Mouse (Mus musculus): ENCODE measurements around the gene Usp30. TPM values are rescaled to one million over a fixed set of nuclear protein-coding genes. Genes with fewer than 3 reads are reported as not detected.

Usp30 gene
- polyA plus RNA-seq, 1 experiment from 2014 or later, result 15.3 TPM

GRCm38 (mm10) chr5:114155168-114155933 is 90.1 kb downstream of the Usp30 start:
- DNase-seq (ENCODE audit: low spot score), result no peak
- H3K4me2 ChIP-seq (replicated peaks), result no peak overlapping the region
- no peaks in the 10 kb centered on the region for H3K36me3 ChIP-seq (replicated peaks; ENCODE audit: control insufficient read depth, insufficient read depth)
- no peak for ATAC-seq (ENCODE audit: low FRiP score)
- no peaks in the 10 kb centered on the region for H3K9me3 ChIP-seq (ENCODE audit: control insufficient read depth, low read length)
- H3K4me1 ChIP-seq (replicated peaks; ENCODE audit: control insufficient read depth, insufficient read depth, low read length), result no peaks in the 10 kb centered on the region
- no peak overlapping the region for H3K9ac ChIP-seq
- H3K27me3 ChIP-seq (ENCODE audit: control insufficient read depth, insufficient read depth, low read length), result no peaks in the 10 kb centered on the region
- H3K27ac ChIP-seq, result no peak overlapping the region
- H3K4me3 ChIP-seq (replicated peaks; ENCODE audit: low read length), result no peak overlapping the region
- WGBS, result 76% methylated on average over 9 of the region's 9 CpGs

GRCm38 (mm10) chr5:114157236-114157635 is 92.0 kb downstream of the Usp30 start:
- Histone ChIP-seq H3K4me1 (replicated peaks; ENCODE audit: control insufficient read depth, insufficient read depth, low read length) (no peaks in the 10 kb centered on the region), H3K27me3 (ENCODE audit: control insufficient read depth, insufficient read depth, low read length) (no peaks in the 10 kb centered on the region), H3K4me2 (replicated peaks) (no peak overlapping the region), H3K27ac (no peak overlapping the region), H3K9ac (no peak overlapping the region), H3K4me3 (replicated peaks; ENCODE audit: low read length) (no peak overlapping the region), H3K9me3 (ENCODE audit: control insufficient read depth, low read length) (no peaks in the 10 kb centered on the region), H3K36me3 (replicated peaks; ENCODE audit: control insufficient read depth, insufficient read depth) (no peaks in the 10 kb centered on the region)
- no peak for ATAC-seq (ENCODE audit: low FRiP score)
- 51% methylated on average over 7 of the region's 7 CpGs for WGBS
- no peak for DNase-seq (ENCODE audit: low spot score)

- no peak for ATAC-seq (ENCODE audit: low FRiP score)
- 84% methylated on average over 6 of the region's 6 CpGs for WGBS
- Histone ChIP-seq H3K4me1 (replicated peaks; ENCODE audit: control insufficient read depth, insufficient read depth, low read length) (no peaks in the 10 kb centered on the region), H3K9me3 (ENCODE audit: control insufficient read depth, low read length) (no peaks in the 10 kb centered on the region), H3K4me2 (replicated peaks) (no peak overlapping the region), H3K4me3 (replicated peaks; ENCODE audit: low read length) (no peak overlapping the region), H3K9ac (no peak overlapping the region), H3K27me3 (ENCODE audit: control insufficient read depth, insufficient read depth, low read length) (no peaks in the 10 kb centered on the region), H3K27ac (no peak overlapping the region), H3K36me3 (replicated peaks; ENCODE audit: control insufficient read depth, insufficient read depth) (no peaks in the 10 kb centered on the region)
- DNase-seq (ENCODE audit: low spot score), result no peak
Observed at GRCm38 (mm10) chr5:114161424-114161823, 96.2 kb downstream of the Usp30 start.

- Histone ChIP-seq H3K4me3 (replicated peaks; ENCODE audit: low read length) (no peak overlapping the region), H3K9ac (no peak overlapping the region), H3K27me3 (ENCODE audit: control insufficient read depth, insufficient read depth, low read length) (no peaks in the 10 kb centered on the region), H3K27ac (no peak overlapping the region), H3K9me3 (ENCODE audit: control insufficient read depth, low read length) (no peaks in the 10 kb centered on the region), H3K36me3 (replicated peaks; ENCODE audit: control insufficient read depth, insufficient read depth) (no peaks in the 10 kb centered on the region), H3K4me2 (replicated peaks) (no peak overlapping the region), H3K4me1 (replicated peaks; ENCODE audit: control insufficient read depth, insufficient read depth, low read length) (no peaks in the 10 kb centered on the region)
- no peak for ATAC-seq (ENCODE audit: low FRiP score)
- WGBS, result 57% methylated on average over 12 of the region's 12 CpGs
- no peak for DNase-seq (ENCODE audit: low spot score)
Observed at GRCm38 (mm10) chr5:114162106-114162815, 97.0 kb downstream of the Usp30 start.

GRCm38 (mm10) chr5:114163117-114163696 is 97.9 kb downstream of the Usp30 start:
- Histone ChIP-seq H3K27ac (no peak overlapping the region), H3K9ac (no peak overlapping the region), H3K9me3 (ENCODE audit: control insufficient read depth, low read length) (no peaks in the 10 kb centered on the region), H3K4me1 (replicated peaks; ENCODE audit: control insufficient read depth, insufficient read depth, low read length) (no peaks in the 10 kb centered on the region), H3K27me3 (ENCODE audit: control insufficient read depth, insufficient read depth, low read length) (no peaks in the 10 kb centered on the region), H3K4me3 (replicated peaks; ENCODE audit: low read length) (no peak overlapping the region), H3K4me2 (replicated peaks) (no peak overlapping the region), H3K36me3 (replicated peaks; ENCODE audit: control insufficient read depth, insufficient read depth) (no peaks in the 10 kb centered on the region)
- ATAC-seq (ENCODE audit: low FRiP score) (no peak), DNase-seq (ENCODE audit: low spot score) (no peak)
- WGBS, result 75% methylated on average over 6 of the region's 6 CpGs

- H3K4me1 ChIP-seq (replicated peaks; ENCODE audit: control insufficient read depth, insufficient read depth, low read length), result no peaks in the 10 kb centered on the region
- H3K4me3 ChIP-seq (replicated peaks; ENCODE audit: low read length), result no peak overlapping the region
- ATAC-seq (ENCODE audit: low FRiP score), result no peak
- no peak overlapping the region for H3K9ac ChIP-seq
- H3K27me3 ChIP-seq (ENCODE audit: control insufficient read depth, insufficient read depth, low read length), result peaks cover 8% of the 10 kb centered on the region
- DNase-seq (ENCODE audit: low spot score), result no peak
- 86% methylated on average over 7 of the region's 7 CpGs for WGBS
- H3K9me3 ChIP-seq (ENCODE audit: control insufficient read depth, low read length), result no peaks in the 10 kb centered on the region
- H3K4me2 ChIP-seq (replicated peaks), result no peak overlapping the region
- no peak overlapping the region for H3K27ac ChIP-seq
- no peaks in the 10 kb centered on the region for H3K36me3 ChIP-seq (replicated peaks; ENCODE audit: control insufficient read depth, insufficient read depth)
Observed at GRCm38 (mm10) chr5:114170345-114170744, 105.1 kb downstream of the Usp30 start.

- Histone ChIP-seq H3K4me2 (replicated peaks) (no peak overlapping the region), H3K9me3 (ENCODE audit: control insufficient read depth, low read length) (no peaks in the 10 kb centered on the region), H3K36me3 (replicated peaks; ENCODE audit: control insufficient read depth, insufficient read depth) (no peaks in the 10 kb centered on the region), H3K27ac (no peak overlapping the region), H3K4me3 (replicated peaks; ENCODE audit: low read length) (no peak overlapping the region), H3K27me3 (ENCODE audit: control insufficient read depth, insufficient read depth, low read length) (peaks cover 21% of the 10 kb centered on the region), H3K4me1 (replicated peaks; ENCODE audit: control insufficient read depth, insufficient read depth, low read length) (no peaks in the 10 kb centered on the region), H3K9ac (no peak overlapping the region)
- ATAC-seq (ENCODE audit: low FRiP score) (no peak), DNase-seq (ENCODE audit: low spot score) (no peak)
- 89% methylated on average over 3 of the region's 3 CpGs for WGBS
Observed at GRCm38 (mm10) chr5:114172936-114173335, 107.7 kb downstream of the Usp30 start.

GRCm38 (mm10) chr5:114173458-114173857 is 108.2 kb downstream of the Usp30 start:
- no peaks in the 10 kb centered on the region for H3K4me1 ChIP-seq (replicated peaks; ENCODE audit: control insufficient read depth, insufficient read depth, low read length)
- 75% methylated on average over 7 of the region's 7 CpGs for WGBS
- no peak for DNase-seq (ENCODE audit: low spot score)

GRCm38 (mm10) chr5:114173877-114174581 is 108.8 kb downstream of the Usp30 start:
- no peak overlapping the region for H3K4me2 ChIP-seq (replicated peaks)
- no peak for ATAC-seq (ENCODE audit: low FRiP score)
- H3K4me3 ChIP-seq (replicated peaks; ENCODE audit: low read length), result no peak overlapping the region
- H3K9ac ChIP-seq, result no peak overlapping the region
- peaks cover 21% of the 10 kb centered on the region for H3K27me3 ChIP-seq (ENCODE audit: control insufficient read depth, insufficient read depth, low read length)
- H3K27ac ChIP-seq, result no peak overlapping the region
- H3K9me3 ChIP-seq (ENCODE audit: control insufficient read depth, low read length), result no peaks in the 10 kb centered on the region
- H3K36me3 ChIP-seq (replicated peaks; ENCODE audit: control insufficient read depth, insufficient read depth), result no peaks in the 10 kb centered on the region
- no peaks in the 10 kb centered on the region for H3K4me1 ChIP-seq (replicated peaks; ENCODE audit: control insufficient read depth, insufficient read depth, low read length)
- WGBS, result 34% methylated on average over 16 of the region's 16 CpGs
- DNase-seq (ENCODE audit: low spot score), result no peak

More at GRCm38 (mm10) chr5:114173458-114173857, 108.2 kb downstream of the Usp30 start:
- peaks cover 21% of the 10 kb centered on the region for H3K27me3 ChIP-seq (ENCODE audit: control insufficient read depth, insufficient read depth, low read length)
- no peak overlapping the region for H3K4me2 ChIP-seq (replicated peaks)
- no peak overlapping the region for H3K4me3 ChIP-seq (replicated peaks; ENCODE audit: low read length)
- H3K36me3 ChIP-seq (replicated peaks; ENCODE audit: control insufficient read depth, insufficient read depth), result no peaks in the 10 kb centered on the region
- no peak for ATAC-seq (ENCODE audit: low FRiP score)
- no peaks in the 10 kb centered on the region for H3K9me3 ChIP-seq (ENCODE audit: control insufficient read depth, low read length)
- H3K27ac ChIP-seq, result no peak overlapping the region
- H3K9ac ChIP-seq, result no peak overlapping the region

Data from hindbrain, embryonic 14.5 days (tissue).